Mouse (Mus musculus) forebrain, postnatal 0 days (tissue): ENCODE data around the gene Unc13d. TPM values are rescaled to one million over a fixed set of nuclear protein-coding genes. Genes with fewer than 3 reads are reported as not detected.

Source experiments
- ATAC-seq: fragments of 200-750 bp; cut with Nextera tagmentation; 2 replicates; pipeline ENCODE4 v1.8.0; 2017; ENCODE audit warnings: mild to moderate bottlenecking, moderate library complexity
- DNase-seq: peaks from one replicate; pipeline ENCODE4 v3.0.0-alpha.2; 2015
- H3K27ac ChIP-seq: fragments of 300-500 bp; sonication (generic); 2 replicates; pipeline ENCODE4 v1.5.1; 2014; ENCODE audit warnings: low read depth, mild to moderate bottlenecking, antibody characterized with exemption, low read length, moderate library complexity, mixed read lengths
- H3K27me3 ChIP-seq: fragments of 300-500 bp; sonication (generic); 2 replicates; pipeline ENCODE4 v1.6.1; 2014; ENCODE audit warnings: mild to moderate bottlenecking, low read length, mixed read lengths; ENCODE audit not compliant: insufficient read depth
- H3K36me3 ChIP-seq: fragments of 300-500 bp; sonication (generic); 2 replicates; pipeline ENCODE4 v1.6.1; 2014; ENCODE audit warnings: mild to moderate bottlenecking, moderate library complexity; ENCODE audit not compliant: insufficient read depth
- H3K4me1 ChIP-seq: fragments of 300-500 bp; sonication (generic); 2 replicates; pipeline ENCODE4 v1.6.1; 2014; ENCODE audit warnings: antibody characterized with exemption; ENCODE audit not compliant: insufficient read depth
- H3K4me2 ChIP-seq: fragments of 300-500 bp; sonication (generic); 2 replicates; pipeline ENCODE4 v1.6.1; 2014; ENCODE audit warnings: low read depth, mild to moderate bottlenecking, moderate library complexity
- H3K4me3 ChIP-seq: fragments of 300-500 bp; sonication (generic); 2 replicates; pipeline ENCODE4 v1.5.1; 2014; ENCODE audit warnings: low read depth, low read length, mixed read lengths
- H3K9ac ChIP-seq: fragments of 300-500 bp; sonication (generic); 2 replicates; pipeline ENCODE4 v1.6.1; 2014; ENCODE audit warnings: mild to moderate bottlenecking
- H3K9me3 ChIP-seq: fragments of 300-500 bp; sonication (generic); 2 replicates; pipeline ENCODE4 v1.6.1; 2016; ENCODE audit warnings: low read length
- CTCF ChIP-seq: sonication (generic); IDR thresholded peaks from 2 replicates; pipeline ENCODE4 v1.5.1; 2016; ENCODE audit warnings: antibody characterized with exemption, control low read depth, low read depth
- WGBS: fragments of 180-500 bp; shearing (Covaris S2); extraction: QIAGEN DNeasy Blood & Tissue Kit; methylation state at CpG from one replicate; pipeline ENCODE4 v1.1.7; 2014; 5-methylcytosine and 5-hydroxymethylcytosine counted together
- polyA plus RNA-seq: library from polyadenylated mRNA; unstranded; fragments of >200 nt; fragmentation: Nextera tagmentation; extraction: Ambion mirVana; gene quantifications from 2 replicates; pipeline ENCODE4 v1.2.1, GENCODE M21; 2015
- total RNA-seq: library from RNA; depleted of rRNA; stranded (reverse); fragments of >200 nt; gene quantifications from 2 replicates; pipeline ENCODE4 v1.2.3, GENCODE M21; 2014

Unc13d gene
- total and polyA plus RNA-seq, 2 experiments from 2014 or later: 0.58 to 0.86 TPM

DNA sequence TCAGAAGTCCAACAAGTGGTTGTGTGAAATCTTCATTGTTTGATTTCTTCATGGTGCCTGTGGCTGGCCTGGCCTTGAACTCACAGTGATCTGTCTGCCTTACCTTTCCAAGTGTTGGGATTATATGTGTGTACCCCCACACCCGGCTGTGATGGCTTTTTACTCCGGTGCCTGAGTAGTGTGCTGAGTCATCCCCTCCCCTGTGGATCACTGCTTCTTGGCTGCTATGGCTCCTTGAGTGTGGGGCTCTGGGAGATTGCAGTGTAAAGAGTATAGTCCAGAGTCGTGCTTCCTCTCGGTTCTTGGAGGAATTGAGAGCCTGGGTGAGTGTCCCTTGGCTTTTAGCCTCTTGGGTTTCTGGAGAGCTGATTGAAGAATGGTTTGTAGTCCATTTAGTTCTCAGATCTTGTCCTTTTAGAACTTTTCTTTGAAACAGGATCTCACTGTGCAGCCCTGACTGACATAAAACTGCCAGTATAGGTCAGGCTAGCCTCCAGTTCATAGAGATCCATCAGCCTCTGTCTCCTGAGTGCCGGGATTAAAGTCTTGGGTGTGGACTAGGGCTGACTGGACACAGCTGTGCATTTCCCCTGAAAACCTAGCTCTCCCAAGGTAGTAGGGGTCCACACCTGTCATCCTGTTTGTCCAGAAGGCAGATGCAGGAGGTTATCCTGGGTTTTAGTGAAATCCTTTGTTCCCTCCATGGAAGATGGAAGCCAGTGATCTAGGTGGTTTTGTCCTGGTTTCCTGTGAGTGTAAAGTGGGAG, 35.2 kb downstream of the Unc13d start:
- H3K27ac ChIP-seq: no peak overlapping the region
- ATAC-seq: no peak
- no peaks in the 10 kb centered on the region for H3K27me3 ChIP-seq

DNA sequence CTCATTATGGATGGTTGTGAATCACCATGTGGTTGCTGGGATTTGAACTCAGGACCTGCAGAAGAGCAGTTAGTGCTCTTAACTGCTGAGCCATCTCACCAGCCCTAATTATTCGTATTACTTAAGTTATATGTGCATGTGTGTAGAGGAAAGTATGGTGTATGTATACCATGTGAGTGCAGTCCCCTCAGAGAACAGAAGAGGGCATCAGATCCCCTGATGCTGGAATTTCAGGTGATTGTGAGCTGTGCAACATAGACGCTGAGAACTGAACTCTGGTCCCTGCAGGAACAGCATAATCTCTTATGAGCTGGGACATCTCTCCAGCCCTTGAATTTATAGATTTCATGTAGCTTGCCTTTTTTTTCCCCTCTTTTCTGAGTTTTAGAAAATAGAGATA, 35.9 kb downstream of the Unc13d start:
- H3K27ac ChIP-seq: no peak overlapping the region
- no peaks in the 10 kb centered on the region for H3K9me3 ChIP-seq
- DNase-seq: no peak
- H3K4me3 ChIP-seq: no peak overlapping the region
- WGBS: 98% methylated on average over 2 of the region's 2 CpGs
- no peak overlapping the region for H3K4me2 ChIP-seq
- no peak for TF ChIP-seq CTCF
- ATAC-seq: no peak
- no peak overlapping the region for H3K9ac ChIP-seq
- H3K36me3 ChIP-seq: peaks cover 17% of the 10 kb centered on the region
- H3K4me1 ChIP-seq: no peaks in the 10 kb centered on the region
- no peaks in the 10 kb centered on the region for H3K27me3 ChIP-seq

More for the DNA sequence above, 35.2 kb downstream of the Unc13d start:
- 87% methylated on average over 5 of the region's 5 CpGs for WGBS
- no peak for TF ChIP-seq CTCF
- DNase-seq: no peak
- Histone ChIP-seq H3K9ac (no peak overlapping the region), H3K4me1 (no peaks in the 10 kb centered on the region), H3K36me3 (peaks cover 20% of the 10 kb centered on the region), H3K4me3 (no peak overlapping the region), H3K9me3 (no peaks in the 10 kb centered on the region), H3K4me2 (no peak overlapping the region)

DNA sequence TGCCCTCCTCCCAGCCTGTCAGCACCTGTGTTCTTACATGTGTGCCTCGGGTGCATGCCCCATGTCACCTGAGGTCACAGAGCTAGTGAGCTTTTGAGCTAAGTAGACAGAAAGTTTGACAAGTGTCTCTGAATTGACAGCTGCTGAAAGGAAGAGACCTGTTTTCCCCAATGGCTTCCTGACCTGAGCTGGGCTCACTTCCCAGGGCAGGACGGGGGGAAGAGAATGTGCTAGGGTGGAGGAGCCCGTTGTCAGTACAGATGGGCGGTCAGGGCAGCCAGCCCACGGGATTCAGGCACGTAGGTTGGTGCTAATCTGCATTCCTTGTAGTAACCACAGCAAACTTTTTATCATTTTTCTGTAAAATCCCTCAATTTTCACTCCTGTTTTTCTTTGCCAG, 37.2 kb downstream of the Unc13d start:
- Histone ChIP-seq H3K9me3 (no peaks in the 10 kb centered on the region), H3K27me3 (no peaks in the 10 kb centered on the region), H3K4me1 (no peaks in the 10 kb centered on the region), H3K27ac (no peak overlapping the region), H3K36me3 (peaks cover 15% of the 10 kb centered on the region; the same call in 1 of the 2 replicates), H3K4me3 (no peak overlapping the region), H3K9ac (no peak overlapping the region), H3K4me2 (no peak overlapping the region)
- no peak for TF ChIP-seq CTCF
- ATAC-seq (no peak), DNase-seq (no peak)
- 90% methylated on average over 6 of the region's 6 CpGs for WGBS

DNA sequence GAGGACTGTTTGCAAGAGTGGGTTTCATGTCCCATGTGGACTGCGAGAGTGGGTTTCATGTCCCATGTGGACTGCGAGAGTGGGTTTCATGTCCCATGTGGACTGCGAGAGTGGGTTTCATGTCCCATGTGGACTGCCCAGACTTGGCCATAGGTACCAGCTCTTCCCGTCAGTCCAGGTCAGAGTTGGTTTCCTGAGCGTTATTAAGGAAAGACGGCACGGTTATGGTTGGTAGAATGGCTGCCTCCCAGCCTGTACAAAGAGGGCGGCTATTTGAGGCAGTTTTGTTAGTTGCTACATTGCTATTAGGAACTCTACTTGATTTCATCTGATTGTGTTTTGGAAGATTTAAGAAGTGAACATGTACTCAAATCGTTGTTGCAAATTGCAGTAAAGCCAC, 39.9 kb downstream of the Unc13d start:
- DNase-seq (no peak), ATAC-seq (no peak)
- Histone ChIP-seq H3K27ac (no peak overlapping the region), H3K9ac (no peak overlapping the region), H3K36me3 (peaks cover 10% of the 10 kb centered on the region; the same call in 1 of the 2 replicates), H3K4me1 (no peaks in the 10 kb centered on the region), H3K4me2 (no peak overlapping the region), H3K27me3 (no peaks in the 10 kb centered on the region), H3K4me3 (no peak overlapping the region), H3K9me3 (no peaks in the 10 kb centered on the region)
- WGBS: 93% methylated on average over 9 of the region's 9 CpGs
- TF ChIP-seq CTCF: no peak

DNA sequence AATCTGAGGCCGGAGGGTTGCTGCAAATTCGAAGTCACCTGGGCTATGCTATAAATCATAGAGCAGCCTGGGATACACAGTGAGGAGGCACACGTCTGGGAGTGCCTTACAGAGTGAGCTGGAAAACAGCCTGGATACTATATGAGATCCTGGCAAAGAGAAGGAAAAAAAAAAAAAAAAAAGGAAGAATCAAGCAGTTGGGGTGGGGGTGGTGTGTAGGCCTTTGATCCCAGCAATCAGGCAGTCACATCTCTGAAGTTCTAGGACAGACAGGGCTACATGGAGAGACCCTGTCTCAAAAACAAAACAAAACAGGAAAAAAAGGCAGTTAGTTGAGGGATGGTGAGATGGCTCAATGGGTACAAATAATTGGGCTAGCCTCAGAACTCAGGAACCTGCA, 41.1 kb downstream of the Unc13d start:
- Histone ChIP-seq H3K36me3 (peaks cover 10% of the 10 kb centered on the region; the same call in 1 of the 2 replicates), H3K27me3 (no peaks in the 10 kb centered on the region), H3K4me3 (no peak overlapping the region), H3K27ac (no peak overlapping the region), H3K4me1 (peaks cover 4% of the 10 kb centered on the region), H3K9me3 (no peaks in the 10 kb centered on the region), H3K4me2 (no peak overlapping the region), H3K9ac (no peak overlapping the region)
- ATAC-seq: no peak
- DNase-seq: no peak
- no peak for TF ChIP-seq CTCF
- WGBS: 95% methylated on average over 3 of the region's 3 CpGs

DNA sequence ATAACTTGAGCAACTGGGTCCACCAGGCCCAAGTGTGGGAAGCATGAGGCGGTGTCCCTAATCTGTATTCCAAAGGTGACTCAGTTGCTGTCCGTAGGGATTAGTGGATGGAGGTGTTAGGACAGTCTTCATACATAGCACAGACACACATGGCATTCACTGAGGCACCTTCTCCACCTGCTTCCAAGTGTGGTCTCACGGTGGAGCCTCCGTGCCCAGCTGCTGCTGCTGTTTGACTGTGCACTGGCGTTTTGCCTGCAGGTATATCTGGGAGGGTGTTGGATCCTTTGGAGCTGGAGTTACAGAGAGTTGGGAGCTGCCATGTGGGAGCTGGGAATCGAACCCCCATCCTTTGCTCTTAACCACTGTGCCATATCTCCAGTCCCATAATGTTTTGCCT, 43.2 kb downstream of the Unc13d start:
- no peak for TF ChIP-seq CTCF
- Histone ChIP-seq H3K9ac (no peak overlapping the region), H3K36me3 (no peaks in the 10 kb centered on the region; the same call in 1 of the 2 replicates), H3K27ac (no peak overlapping the region), H3K4me2 (no peak overlapping the region), H3K9me3 (no peaks in the 10 kb centered on the region), H3K4me1 (peaks cover 13% of the 10 kb centered on the region), H3K4me3 (no peak overlapping the region), H3K27me3 (no peaks in the 10 kb centered on the region)
- ATAC-seq (no peak), DNase-seq (no peak)
- WGBS: 97% methylated on average over 6 of the region's 6 CpGs
